Mouse (Mus musculus) small intestine, adult 2 months (tissue): ENCODE data around the gene Pknox2. TPM values are rescaled to one million over a fixed set of nuclear protein-coding genes. Genes with fewer than 3 reads are reported as not detected.

ENCODE experiments used
- H3K27ac ChIP-seq: fragments of 200-500 bp; 2 replicates; pipeline ENCODE4 v1.5.1; 2012; ENCODE audit warnings: low read depth, low read length, control low read depth, inconsistent platforms; ENCODE audit not compliant: insufficient read depth
- H3K27me3 ChIP-seq: fragments of 200-500 bp; 2 replicates; pipeline ENCODE4 v1.6.1; 2012; ENCODE audit warnings: mild to moderate bottlenecking, moderate library complexity, low read length, inconsistent platforms; ENCODE audit not compliant: control insufficient read depth, insufficient read depth
- H3K36me3 ChIP-seq: fragments of 200-500 bp; 2 replicates; pipeline ENCODE4 v1.6.1; 2012; ENCODE audit warnings: mild to moderate bottlenecking, low read length, control low read depth, inconsistent platforms; ENCODE audit not compliant: control insufficient read depth, insufficient read depth
- H3K4me1 ChIP-seq: fragments of 200-500 bp; 2 replicates; pipeline ENCODE4 v1.6.1; 2012; ENCODE audit warnings: low read length, inconsistent platforms, mixed read lengths; ENCODE audit not compliant: control insufficient read depth, insufficient read depth, insufficient read length
- H3K4me3 ChIP-seq: fragments of 200-500 bp; 2 replicates; pipeline ENCODE4 v1.5.1; 2012; ENCODE audit warnings: low read depth, mild to moderate bottlenecking, control low read depth, inconsistent platforms, low read length, moderate library complexity
- CTCF ChIP-seq: fragments of 200-500 bp; IDR thresholded peaks from 2 replicates; pipeline ENCODE4 v1.5.1; 2012; ENCODE audit warnings: low read depth, mild to moderate bottlenecking, control low read depth, inconsistent platforms, low read length, moderate library complexity, mixed read lengths; ENCODE audit not compliant: insufficient replicate concordance, insufficient read length; ENCODE audit errors: extremely low read depth
- POLR2A ChIP-seq: fragments of 200-500 bp; IDR thresholded peaks from 2 replicates; pipeline ENCODE4 v1.6.1; 2012; ENCODE audit warnings: low read depth, mild to moderate bottlenecking, control low read depth, inconsistent platforms, low read length, moderate library complexity
- WGBS: fragments of 180-500 bp; shearing (Covaris S2); methylation state at CpG from one replicate; pipeline ENCODE4 v1.1.7; 2018; 5-methylcytosine and 5-hydroxymethylcytosine counted together
- polyA plus RNA-seq: library from polyadenylated mRNA; depleted of rRNA; stranded (reverse); fragments of >200 nt; gene quantifications from 2 replicates; pipeline ENCODE4 v1.2.3, GENCODE M21; 2012

Gene Pknox2
- polyA plus RNA-seq, 1 experiment = 2.7 TPM

GRCm38 (mm10) chr9:37146353-37146602 lies 929 bp downstream of the Pknox2 start:
- peak overlapping the region; percentile 67 for H3K4me3 ChIP-seq
- no peak for TF ChIP-seq POLR2A
- no peak for TF ChIP-seq CTCF
- H3K27me3 ChIP-seq = peaks cover 36% of the 10 kb centered on the region
- peak overlapping the region; percentile 23 for H3K27ac ChIP-seq
- no peaks in the 10 kb centered on the region for H3K36me3 ChIP-seq
- under 1% methylated on average over 12 of the region's 12 CpGs for WGBS
- peaks cover 4% of the 10 kb centered on the region; the same call in 1 of the 2 replicates for H3K4me1 ChIP-seq

DNA sequence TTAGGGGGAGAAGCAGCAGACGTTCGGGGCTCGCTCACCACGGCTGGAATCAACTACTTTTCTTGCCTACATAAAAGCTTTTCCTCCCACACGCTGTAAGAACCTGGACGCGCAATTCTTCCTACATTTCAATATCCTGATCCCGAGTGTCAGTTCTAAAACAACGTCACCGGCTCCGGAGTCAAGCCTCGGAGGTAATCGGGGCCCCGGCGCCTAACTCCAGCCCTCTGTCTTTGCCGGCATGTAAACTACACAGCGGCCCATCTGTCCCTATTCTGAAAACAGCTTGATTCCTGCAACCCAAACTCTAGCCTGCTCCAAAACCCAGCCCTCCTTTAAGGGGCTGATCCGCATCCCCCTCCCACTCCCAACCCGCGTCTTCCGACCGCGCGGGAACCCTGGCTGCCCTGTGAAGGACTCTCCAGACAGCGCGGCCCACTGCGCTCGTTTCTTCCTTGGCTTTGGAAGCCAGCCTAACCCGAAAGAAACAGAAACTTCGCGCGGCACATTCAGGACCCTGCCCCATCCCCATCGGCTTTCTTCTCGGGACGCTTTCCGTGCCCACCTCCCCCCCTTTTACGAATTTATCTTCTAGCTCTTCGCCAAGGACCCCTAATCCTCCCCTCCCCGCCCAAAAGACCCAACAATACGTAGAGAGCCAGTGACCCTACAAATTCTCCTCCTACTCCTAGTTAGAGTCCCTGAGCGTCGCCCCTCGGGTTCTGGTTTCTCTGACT lies 1.4 kb downstream of the Pknox2 start:
- H3K27me3 ChIP-seq = peaks cover 36% of the 10 kb centered on the region
- no peak for TF ChIP-seq CTCF
- no peak for TF ChIP-seq POLR2A
- WGBS = 2% methylated on average over 43 of the region's 43 CpGs
- H3K36me3 ChIP-seq = no peaks in the 10 kb centered on the region
- H3K27ac ChIP-seq = peak overlapping the region; percentile 45
- H3K4me3 ChIP-seq = peak overlapping the region; percentile 67
- H3K4me1 ChIP-seq = peaks cover 4% of the 10 kb centered on the region; the same call in 1 of the 2 replicates

DNA sequence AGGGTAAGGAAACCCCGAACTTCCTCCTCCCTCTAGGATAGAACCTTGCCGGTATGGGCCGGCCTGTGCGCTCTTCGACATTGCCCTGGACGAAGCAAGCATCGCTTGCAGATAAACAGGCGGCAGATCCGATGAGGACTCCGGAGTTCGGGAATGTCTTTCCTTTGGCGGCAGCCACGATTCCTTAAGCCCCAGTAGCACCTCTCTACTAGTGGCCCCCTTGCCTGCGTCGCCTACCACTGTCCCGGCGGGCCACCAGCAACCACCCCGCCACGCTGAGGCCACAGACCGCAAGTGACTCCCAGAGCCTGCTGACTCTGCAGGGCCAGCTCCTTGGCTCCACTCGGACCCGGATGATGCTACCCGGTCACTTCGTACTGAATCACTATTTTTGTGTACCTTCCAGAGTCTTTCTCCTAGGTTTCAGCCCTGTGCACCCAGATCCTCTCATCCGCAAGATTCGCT lies 2.0 kb downstream of the Pknox2 start:
- peaks cover 4% of the 10 kb centered on the region; the same call in 1 of the 2 replicates for H3K4me1 ChIP-seq
- peak overlapping the region; percentile 67 for H3K4me3 ChIP-seq
- WGBS = 4% methylated on average over 26 of the region's 26 CpGs
- H3K27me3 ChIP-seq = peaks cover 36% of the 10 kb centered on the region
- H3K36me3 ChIP-seq = no peaks in the 10 kb centered on the region
- TF ChIP-seq CTCF (no peak), POLR2A (no peak)
- peak overlapping the region; percentile 45; the same call in 1 of the 2 replicates for H3K27ac ChIP-seq

DNA sequence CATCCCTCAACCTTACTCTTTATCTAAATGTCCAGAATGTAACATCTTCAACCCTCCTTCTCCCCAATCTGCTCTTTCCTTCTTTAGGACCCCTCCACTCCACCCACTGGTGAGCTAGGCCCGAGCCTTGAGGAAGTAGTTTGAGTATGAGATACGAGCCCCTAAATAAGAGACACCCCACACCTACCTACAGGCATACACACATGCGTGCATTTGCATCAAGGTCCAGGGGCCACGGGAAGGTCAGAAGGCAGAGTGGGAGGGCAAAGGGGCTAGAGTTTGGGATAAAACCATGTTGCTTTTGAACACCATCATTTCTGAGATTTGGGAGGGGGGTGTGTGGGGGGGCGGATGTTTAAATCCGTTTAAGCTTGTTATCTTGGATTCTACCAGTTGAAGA lies 2.5 kb downstream of the Pknox2 start:
- peaks cover 4% of the 10 kb centered on the region; the same call in 1 of the 2 replicates for H3K4me1 ChIP-seq
- H3K36me3 ChIP-seq = no peaks in the 10 kb centered on the region
- TF ChIP-seq POLR2A = no peak
- no peak for TF ChIP-seq CTCF
- peak overlapping the region; percentile 32; the same call in 1 of the 2 replicates for H3K4me3 ChIP-seq
- H3K27me3 ChIP-seq = peaks cover 36% of the 10 kb centered on the region
- WGBS = 29% methylated on average over 6 of the region's 6 CpGs
- H3K27ac ChIP-seq = no peak overlapping the region

DNA sequence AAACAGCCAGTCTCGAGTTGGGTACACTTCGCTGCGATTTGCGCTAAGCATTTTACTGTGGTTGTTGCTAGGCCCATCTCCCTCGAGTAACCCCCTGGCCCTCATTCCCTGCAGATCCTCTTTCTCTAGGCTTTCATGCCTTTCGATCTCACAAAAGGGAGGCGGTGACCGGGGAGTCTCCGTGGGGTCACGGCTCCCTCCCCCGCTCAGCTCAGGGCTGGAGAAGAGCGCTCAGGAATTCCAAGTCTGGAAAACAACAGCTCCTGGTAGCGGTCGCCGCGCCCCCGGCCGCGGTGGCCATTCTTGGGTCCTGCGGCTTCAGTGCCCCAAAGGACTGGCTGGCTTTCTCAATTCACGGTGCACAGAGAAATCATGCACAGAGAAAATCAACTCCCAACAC lies 3.0 kb downstream of the Pknox2 start:
- Histone ChIP-seq H3K4me3 (peak overlapping the region; percentile 17), H3K4me1 (peaks cover 4% of the 10 kb centered on the region; the same call in 1 of the 2 replicates), H3K27me3 (peaks cover 36% of the 10 kb centered on the region), H3K27ac (no peak overlapping the region; the same call in 1 of the 2 replicates), H3K36me3 (no peaks in the 10 kb centered on the region)
- no peak for TF ChIP-seq POLR2A
- 14% methylated on average over 21 of the region's 21 CpGs for WGBS

GRCm38 (mm10) chr9:37143046-37143931 lies 3.9 kb downstream of the Pknox2 start:
- H3K4me1 ChIP-seq = peaks cover 4% of the 10 kb centered on the region; the same call in 1 of the 2 replicates
- TF ChIP-seq POLR2A = no peak
- TF ChIP-seq CTCF = no peak
- no peaks in the 10 kb centered on the region for H3K36me3 ChIP-seq
- 57% methylated on average over 12 of the region's 12 CpGs for WGBS
- no peak overlapping the region for H3K4me3 ChIP-seq
- peaks cover 36% of the 10 kb centered on the region for H3K27me3 ChIP-seq
- H3K27ac ChIP-seq = no peak overlapping the region

DNA sequence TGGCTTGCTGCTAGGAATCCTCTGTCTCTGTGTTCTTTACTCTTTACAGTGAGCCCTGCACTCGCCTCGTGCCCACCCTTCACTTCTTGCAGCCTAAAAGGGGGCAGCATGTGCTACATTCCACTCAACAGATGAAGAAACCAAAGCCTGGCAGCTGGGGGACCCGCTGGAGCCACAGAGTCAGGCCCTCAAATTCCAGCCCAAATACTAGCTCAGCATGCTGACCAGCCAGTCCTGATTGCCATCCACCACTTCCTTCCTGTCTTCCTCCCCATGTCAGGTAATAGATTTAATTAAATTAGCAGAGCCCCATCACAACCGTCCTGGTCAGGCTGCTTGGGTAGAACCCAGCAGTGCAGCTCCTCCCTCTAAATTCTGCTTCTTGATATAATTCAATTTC lies 5.1 kb downstream of the Pknox2 start:
- no peak overlapping the region for H3K27ac ChIP-seq
- peaks cover 4% of the 10 kb centered on the region; the same call in 1 of the 2 replicates for H3K4me1 ChIP-seq
- no peak for TF ChIP-seq CTCF
- no peak for TF ChIP-seq POLR2A
- H3K27me3 ChIP-seq = peaks cover 33% of the 10 kb centered on the region
- H3K4me3 ChIP-seq = no peak overlapping the region
- WGBS = 64% methylated on average over 4 of the region's 4 CpGs
- no peaks in the 10 kb centered on the region for H3K36me3 ChIP-seq
